Mouse (Mus musculus) embryonic facial prominence, embryonic 11.5 days (tissue): ENCODE results near the gene Rnase4. TPM values are rescaled to one million over a fixed set of nuclear protein-coding genes. Genes with fewer than 3 reads are reported as not detected.

Experiments
- ATAC-seq: fragments of 200-750 bp; cut with Nextera tagmentation; replicated peaks from 2 replicates; pipeline ENCODE4 v1.8.0; 2017; ENCODE audit warnings: low read depth; ENCODE audit not compliant: insufficient number of reproducible peaks, low FRiP score, low TSS enrichment
- DNase-seq: peaks from one replicate; pipeline ENCODE4 v3.0.0-alpha.2; 2015; ENCODE audit warnings: low spot score
- H3K27ac ChIP-seq: fragments of 300-500 bp; sonication (generic); replicated peaks from 2 replicates; pipeline ENCODE4 v1.5.1; 2014; ENCODE audit warnings: mild to moderate bottlenecking, low read depth, low read length, control low read depth
- H3K27me3 ChIP-seq: fragments of 300-500 bp; sonication (generic); 2 replicates; pipeline ENCODE4 v1.6.1; 2014; ENCODE audit warnings: mild to moderate bottlenecking, low read length, moderate library complexity, mixed read lengths; ENCODE audit not compliant: control insufficient read depth, insufficient read depth
- H3K36me3 ChIP-seq: fragments of 300-500 bp; sonication (generic); replicated peaks from 2 replicates; pipeline ENCODE4 v1.6.1; 2014; ENCODE audit warnings: low read depth, mild to moderate bottlenecking, low read length, moderate library complexity, mixed read lengths; ENCODE audit not compliant: control insufficient read depth, insufficient read depth
- H3K4me1 ChIP-seq: fragments of 300-500 bp; sonication (generic); 2 replicates; pipeline ENCODE4 v1.6.1; 2014; ENCODE audit warnings: low read length, mixed read lengths; ENCODE audit not compliant: control insufficient read depth, insufficient read depth
- H3K4me2 ChIP-seq: fragments of 300-500 bp; sonication (generic); 2 replicates; pipeline ENCODE4 v1.6.1; 2014; ENCODE audit warnings: low read depth, mild to moderate bottlenecking, control low read depth, low read length, moderate library complexity
- H3K4me3 ChIP-seq: fragments of 300-500 bp; sonication (generic); 2 replicates; pipeline ENCODE4 v1.5.1; 2014; ENCODE audit warnings: low read depth, low read length, control low read depth
- H3K9ac ChIP-seq: fragments of 300-500 bp; sonication (generic); replicated peaks from 2 replicates; pipeline ENCODE4 v1.6.1; 2014; ENCODE audit warnings: mild to moderate bottlenecking, control low read depth, low read length
- H3K9me3 ChIP-seq: fragments of 300-500 bp; sonication (generic); replicated peaks from 2 replicates; pipeline ENCODE4 v1.6.1; 2016; ENCODE audit warnings: mild to moderate bottlenecking, low read length, inconsistent platforms, mixed read lengths; ENCODE audit not compliant: control insufficient read depth
- WGBS: fragments of 180-500 bp; shearing (Covaris S2); extraction: QIAGEN DNeasy Blood & Tissue Kit; methylation state at CpG from one replicate; pipeline ENCODE4 v1.1.7; 2014; 5-methylcytosine and 5-hydroxymethylcytosine counted together
- polyA plus RNA-seq: library from polyadenylated mRNA; unstranded; fragments of >200 nt; fragmentation: Nextera tagmentation; extraction: Ambion mirVana; gene quantifications from 2 replicates; pipeline ENCODE4 v1.2.1, GENCODE M21; 2014

Gene Rnase4
- polyA plus RNA-seq, 1 experiment from 2014 or later, result 14.4 TPM

GRCm38 (mm10) chr14:51057401-51057831, 33.5 kb upstream of the Rnase4 start, which contains the start of gene Rnase12:
Gene Rnase12, minus strand, starts transcription at chr14:51057661.
- no peaks in the 10 kb centered on the region for H3K36me3 ChIP-seq
- no peak within 1 kb of the TSS for H3K27ac ChIP-seq
- no peak within 1 kb of the TSS for H3K4me3 ChIP-seq
- H3K9me3 ChIP-seq, result no peaks in the 10 kb centered on the region
- no peak for ATAC-seq
- no peak for DNase-seq
- H3K4me2 ChIP-seq, result no peak within 1 kb of the TSS
- H3K4me1 ChIP-seq, result no peaks in the 10 kb centered on the region
- H3K9ac ChIP-seq, result no peak within 1 kb of the TSS
- no peaks in the 10 kb centered on the region for H3K27me3 ChIP-seq
- WGBS, result 74% methylated on average over 9 of the region's 9 CpGs

GRCm38 (mm10) chr14:51060761-51061160, 30.1 kb upstream of the Rnase4 start:
- H3K27ac ChIP-seq, result no peak overlapping the region
- ATAC-seq (no peak), DNase-seq (no peak)
- H3K36me3 ChIP-seq, result no peaks in the 10 kb centered on the region
- no peak overlapping the region for H3K4me2 ChIP-seq
- WGBS, result 80% methylated on average over 5 of the region's 5 CpGs
- no peaks in the 10 kb centered on the region for H3K4me1 ChIP-seq
- no peak overlapping the region for H3K9ac ChIP-seq
- no peaks in the 10 kb centered on the region for H3K27me3 ChIP-seq
- no peaks in the 10 kb centered on the region for H3K9me3 ChIP-seq
- H3K4me3 ChIP-seq, result no peak overlapping the region

GRCm38 (mm10) chr14:51068956-51069355, 21.9 kb upstream of the Rnase4 start:
- no peaks in the 10 kb centered on the region for H3K27me3 ChIP-seq
- no peak overlapping the region for H3K4me3 ChIP-seq
- no peak overlapping the region for H3K4me2 ChIP-seq
- ATAC-seq (no peak), DNase-seq (no peak)
- H3K36me3 ChIP-seq, result no peaks in the 10 kb centered on the region
- no peak overlapping the region for H3K27ac ChIP-seq
- 89% methylated on average over 5 of the region's 5 CpGs for WGBS
- H3K9ac ChIP-seq, result no peak overlapping the region
- no peaks in the 10 kb centered on the region for H3K4me1 ChIP-seq
- no peaks in the 10 kb centered on the region for H3K9me3 ChIP-seq

- Histone ChIP-seq H3K4me3 (no peak overlapping the region), H3K9me3 (no peaks in the 10 kb centered on the region), H3K27me3 (no peaks in the 10 kb centered on the region; the same call in 1 of the 2 replicates), H3K36me3 (no peaks in the 10 kb centered on the region), H3K4me2 (no peak overlapping the region), H3K4me1 (no peaks in the 10 kb centered on the region), H3K27ac (no peak overlapping the region), H3K9ac (no peak overlapping the region)
- DNase-seq (peak; percentile 36), ATAC-seq (no peak)
- 95% methylated on average over 2 of the region's 2 CpGs for WGBS
Measured at GRCm38 (mm10) chr14:51069617-51070016, 21.3 kb upstream of the Rnase4 start.

GRCm38 (mm10) chr14:51074335-51074734, 16.5 kb upstream of the Rnase4 start, which contains the start of gene Olfr750:
Gene Olfr750, minus strand, starts transcription at chr14:51074435.
- Histone ChIP-seq H3K4me3 (no peak within 1 kb of the TSS), H3K36me3 (no peaks in the 10 kb centered on the region), H3K27me3 (no peaks in the 10 kb centered on the region; the same call in 1 of the 2 replicates), H3K9me3 (no peaks in the 10 kb centered on the region), H3K9ac (no peak within 1 kb of the TSS), H3K27ac (no peak within 1 kb of the TSS), H3K4me2 (no peak within 1 kb of the TSS), H3K4me1 (no peaks in the 10 kb centered on the region)
- 85% methylated on average over 3 of the region's 3 CpGs for WGBS
- no peak for DNase-seq
- no peak for ATAC-seq

- WGBS, result 76% methylated on average over 1 of the region's 1 CpGs
- Histone ChIP-seq H3K36me3 (no peaks in the 10 kb centered on the region), H3K27me3 (no peaks in the 10 kb centered on the region; the same call in 1 of the 2 replicates), H3K4me1 (peaks cover 2% of the 10 kb centered on the region; the same call in 1 of the 2 replicates), H3K27ac (no peak overlapping the region), H3K9me3 (no peaks in the 10 kb centered on the region), H3K9ac (no peak overlapping the region), H3K4me3 (no peak overlapping the region), H3K4me2 (no peak overlapping the region)
- ATAC-seq (no peak), DNase-seq (no peak)
Measured at GRCm38 (mm10) chr14:51079180-51079579, 11.7 kb upstream of the Rnase4 start.

GRCm38 (mm10) chr14:51081035-51081434, 9.8 kb upstream of the Rnase4 start:
- no peaks in the 10 kb centered on the region for H3K27me3 ChIP-seq
- peaks cover 2% of the 10 kb centered on the region; the same call in 1 of the 2 replicates for H3K4me1 ChIP-seq
- H3K27ac ChIP-seq, result no peak overlapping the region
- DNase-seq, result no peak
- WGBS, result 89% methylated on average over 2 of the region's 2 CpGs
- no peak overlapping the region for H3K9ac ChIP-seq
- H3K4me3 ChIP-seq, result no peak overlapping the region
- no peaks in the 10 kb centered on the region for H3K9me3 ChIP-seq
- no peaks in the 10 kb centered on the region for H3K36me3 ChIP-seq
- no peak for ATAC-seq
- no peak overlapping the region for H3K4me2 ChIP-seq

- H3K27me3 ChIP-seq, result no peaks in the 10 kb centered on the region
- ATAC-seq, result peak; percentile 84
- 2% methylated on average over 40 of the region's 40 CpGs for WGBS
- no peak overlapping the region for H3K27ac ChIP-seq
- peaks cover 2% of the 10 kb centered on the region; the same call in 1 of the 2 replicates for H3K4me1 ChIP-seq
- peak overlapping the region; percentile 48 for H3K4me3 ChIP-seq
- H3K9me3 ChIP-seq, result no peaks in the 10 kb centered on the region
- peak overlapping the region; percentile 80 for H3K4me2 ChIP-seq
- no peaks in the 10 kb centered on the region for H3K36me3 ChIP-seq
- peak overlapping the region; percentile 39 for H3K9ac ChIP-seq
- peak; percentile 78 for DNase-seq
Measured at GRCm38 (mm10) chr14:51082599-51083581, 8.0 kb upstream of the Rnase4 start.
